Mouse (Mus musculus) brain, embryonic 18.5 days (tissue): Measurements from ENCODE around the gene Itgal.
"Not testable (repeated sequence)": the region's sequence is repeated elsewhere in the genome, so short reads cannot be mapped to it uniquely, and the experiment has no call there.

Source experiments
- DNase-seq: peaks from one replicate; pipeline ENCODE4 v3.0.0-alpha.2; 2012; ENCODE audit warnings: low read depth, low spot score

Gene Itgal

DNA sequence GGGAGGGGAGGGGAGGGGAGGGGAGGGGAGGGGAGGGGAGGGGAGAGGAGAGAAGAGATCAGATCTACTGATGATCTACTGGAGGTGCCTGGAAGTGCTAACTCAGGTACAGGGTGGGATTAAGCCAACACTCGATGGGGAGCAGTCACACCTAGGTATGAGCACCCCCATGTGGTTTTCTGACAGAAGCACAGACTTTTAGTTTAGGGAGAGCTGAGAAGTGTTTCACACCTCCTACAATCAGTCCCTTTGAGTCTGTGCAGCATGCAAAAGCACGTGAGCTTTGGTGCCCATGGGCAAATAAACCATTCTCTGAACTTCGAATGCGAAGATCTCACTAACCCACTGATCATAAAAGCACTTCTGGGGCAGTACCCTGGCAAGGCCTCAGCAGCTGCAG, 46.3 kb downstream of the Itgal start:
- no peak for DNase-seq

DNA sequence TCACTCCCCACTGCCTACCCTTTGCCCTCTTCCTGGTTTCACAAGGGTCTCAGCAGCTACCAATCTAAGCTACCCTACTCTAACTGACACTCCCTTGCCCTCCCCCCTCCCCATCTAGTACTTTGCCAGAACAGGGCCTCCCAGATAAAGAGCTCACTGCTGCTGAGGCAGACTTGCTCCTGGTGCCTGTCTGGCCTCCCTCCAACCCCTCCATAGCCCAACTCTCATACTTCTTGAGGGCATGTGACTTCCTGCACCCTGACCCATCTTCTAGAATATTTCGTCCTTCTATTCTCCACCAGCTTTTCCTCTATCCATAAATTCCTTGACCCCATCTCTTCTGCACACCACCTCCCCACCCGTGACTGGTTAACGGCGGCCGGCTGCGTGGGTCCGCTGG, 46.8 kb downstream of the Itgal start:
- DNase-seq, result no peak

- DNase-seq, result no peak
These were observed 47.4 kb downstream of the Itgal start for GRCm38 (mm10) chr7:127343351-127344019.

- no peak for DNase-seq
These were observed 48.3 kb downstream of the Itgal start for GRCm38 (mm10) chr7:127344371-127344770.

DNA sequence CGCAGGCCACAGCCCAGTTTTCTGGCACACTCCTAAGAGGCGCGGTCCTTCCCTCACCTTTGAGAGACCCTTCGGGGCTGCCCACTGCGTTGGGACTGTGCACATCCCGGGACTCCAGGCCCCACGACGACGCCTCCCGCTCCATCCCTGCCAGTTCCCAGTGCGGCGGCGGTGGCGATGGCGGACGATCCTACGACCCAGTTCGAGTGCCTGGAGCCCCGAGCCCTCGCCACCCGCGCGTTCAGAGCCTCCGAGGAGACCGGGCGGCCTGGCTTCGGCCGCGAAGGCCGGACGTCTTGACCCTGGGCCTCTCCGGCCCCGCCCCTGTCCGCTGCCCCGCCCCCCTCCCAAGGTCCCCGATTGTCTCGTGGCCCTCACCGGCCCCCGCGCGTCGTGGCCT, 49.0 kb downstream of the Itgal start:
- no peak for DNase-seq

GRCm38 (mm10) chr7:127345512-127346325, 49.7 kb downstream of the Itgal start, which contains the start of gene Zfp768:
Zfp768 (minus strand) TSS chr7:127345589.
- DNase-seq, result peak; percentile 70

DNA sequence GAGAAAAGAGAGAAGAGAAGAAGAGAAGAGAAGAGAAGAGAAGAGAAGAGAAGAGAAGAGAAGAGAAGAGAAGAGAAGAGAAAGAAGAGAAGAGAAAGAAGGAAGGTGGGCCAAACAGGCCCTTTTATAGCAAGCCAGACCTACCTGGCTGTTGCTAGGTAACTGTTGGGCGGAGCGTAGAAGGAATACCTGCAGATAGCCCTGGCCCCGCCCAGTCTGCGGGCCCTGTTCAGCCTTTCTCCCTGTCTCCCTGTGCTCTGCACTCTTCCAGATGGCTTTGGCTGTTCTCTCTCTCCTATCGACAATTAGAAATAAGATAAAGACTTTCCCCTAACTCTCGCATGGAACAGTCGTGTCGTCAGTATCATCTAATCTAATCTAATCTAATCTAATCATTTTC, 50.6 kb downstream of the Itgal start:
- no peak for DNase-seq

DNA sequence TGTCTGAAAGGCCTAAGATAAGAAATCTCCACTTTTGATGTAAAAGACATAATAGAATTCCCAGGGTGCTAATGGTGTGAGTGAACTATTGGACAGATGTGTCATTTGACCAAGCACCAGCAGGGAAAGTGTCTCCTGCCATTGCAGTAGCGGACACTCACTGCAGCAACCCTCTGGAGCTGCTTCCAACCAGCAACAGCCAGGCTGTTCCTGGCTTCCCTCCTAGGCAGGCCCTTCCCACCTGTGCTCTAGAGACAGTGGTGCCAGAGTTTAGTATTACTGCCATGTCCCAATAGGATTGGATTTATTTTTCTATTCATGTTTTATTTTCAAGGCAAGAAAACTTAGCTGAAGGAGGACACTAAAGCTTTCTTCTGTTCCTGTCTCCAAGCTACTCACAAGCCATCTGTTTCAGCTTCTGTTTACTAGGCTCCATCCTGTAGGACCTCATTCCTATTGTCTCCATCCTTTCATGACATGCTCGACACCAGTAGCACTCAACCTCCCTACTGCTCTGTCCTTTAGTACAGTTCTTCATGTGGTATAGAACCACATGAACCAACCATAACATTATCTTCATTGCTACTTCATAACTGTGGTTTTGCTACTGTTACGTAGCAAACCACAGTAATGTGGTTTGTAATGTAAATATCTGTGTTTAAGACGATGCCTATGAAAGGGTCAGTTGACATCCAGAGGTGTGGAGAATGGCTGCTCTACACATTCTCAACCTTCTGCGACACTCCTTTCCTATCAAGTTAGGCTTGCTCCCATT, 55.4 kb downstream of the Itgal start:
- no peak for DNase-seq

GRCm38 (mm10) chr7:127355796-127356195, 59.7 kb downstream of the Itgal start:
- DNase-seq, result no peak

- DNase-seq, result no peak
These were observed 61.8 kb downstream of the Itgal start for GRCm38 (mm10) chr7:127357871-127358270.

DNA sequence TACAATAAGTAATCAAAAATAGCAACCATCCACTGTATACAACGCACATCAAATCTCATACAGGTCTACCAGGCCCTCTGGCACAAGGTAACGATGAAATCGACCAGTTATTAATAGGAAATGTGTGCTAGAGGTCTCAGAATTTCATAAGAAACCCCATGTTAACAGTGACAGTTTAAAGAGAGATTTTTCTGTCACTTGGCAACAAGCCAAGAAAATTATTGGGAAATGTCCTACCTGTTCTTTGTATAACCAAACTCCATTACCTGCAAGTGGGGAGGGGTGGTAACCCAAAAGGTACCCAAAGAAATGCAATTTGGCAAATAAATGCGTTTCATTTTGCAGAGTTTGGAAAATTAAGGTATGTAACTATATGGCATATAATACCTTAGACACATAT, 62.4 kb downstream of the Itgal start:
- DNase-seq, result no peak

DNA sequence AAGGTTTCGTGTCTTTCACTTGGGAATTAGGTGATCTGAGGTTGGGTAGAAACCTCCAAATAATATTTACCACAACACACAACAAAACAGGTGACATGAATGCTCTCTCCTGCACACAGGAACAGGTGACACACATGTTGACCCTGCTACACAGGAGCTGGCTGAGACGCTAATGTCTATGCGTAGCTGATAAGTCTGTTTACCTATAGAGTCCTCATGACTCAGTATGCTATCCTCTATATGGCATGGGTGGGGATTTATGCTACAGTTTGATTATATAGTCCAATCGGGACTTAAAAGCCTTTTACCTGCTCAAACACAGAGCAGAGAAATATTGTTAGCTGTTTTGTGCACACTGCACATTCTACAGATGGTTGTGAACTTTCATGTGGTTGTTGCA, 64.2 kb downstream of the Itgal start:
- no peak for DNase-seq

- DNase-seq, result no peak
These were observed 65.4 kb downstream of the Itgal start for GRCm38 (mm10) chr7:127361449-127361848.

DNA sequence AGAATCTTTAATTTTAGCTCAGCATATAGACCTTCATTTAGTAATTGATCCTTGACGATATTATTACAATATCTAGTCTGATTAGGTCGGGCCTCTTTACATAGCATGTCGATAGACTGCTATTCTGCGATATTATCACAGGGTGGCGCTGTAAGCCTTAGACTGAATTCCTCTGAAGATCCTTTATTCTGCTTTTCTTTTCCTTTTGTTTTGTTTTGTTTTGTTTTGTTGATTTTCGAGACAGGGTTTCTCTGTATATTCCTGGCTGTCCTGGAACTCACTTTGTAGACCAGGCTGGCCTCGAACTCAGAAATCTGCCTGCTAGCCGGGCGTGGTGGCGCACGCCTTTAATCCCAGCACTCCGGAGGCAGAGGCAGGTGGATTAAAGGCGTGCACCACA, 66.4 kb downstream of the Itgal start:
- DNase-seq, result not testable (repeated sequence)

- no peak for DNase-seq
These were observed 67.4 kb downstream of the Itgal start for GRCm38 (mm10) chr7:127363475-127363921.

DNA sequence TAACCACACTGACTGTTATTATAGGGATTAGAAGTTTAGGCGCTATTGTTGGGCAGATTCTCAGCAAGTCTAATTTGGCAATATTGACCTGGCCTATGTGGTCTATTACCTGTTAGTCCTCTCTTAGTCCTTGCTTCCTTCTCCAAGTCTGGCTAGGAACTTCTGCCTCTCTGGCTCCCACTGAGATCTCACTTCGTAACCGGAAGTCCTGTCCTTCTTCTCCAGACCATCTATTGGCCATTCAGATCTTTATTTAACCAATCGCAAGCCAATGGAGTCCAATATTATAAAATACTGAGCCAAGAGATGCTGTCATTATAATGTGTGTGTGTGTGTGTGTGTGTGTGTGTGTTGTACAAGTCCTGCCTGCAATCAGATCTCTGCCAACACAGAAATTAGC, 68.1 kb downstream of the Itgal start:
- no peak for DNase-seq

- no peak for DNase-seq
These were observed 70.2 kb downstream of the Itgal start for GRCm38 (mm10) chr7:127366249-127366648.

- DNase-seq, result no peak
These were observed 75.2 kb downstream of the Itgal start for GRCm38 (mm10) chr7:127371213-127371612.

GRCm38 (mm10) chr7:127371870-127372269, 75.8 kb downstream of the Itgal start:
- DNase-seq, result not testable (repeated sequence)

DNA sequence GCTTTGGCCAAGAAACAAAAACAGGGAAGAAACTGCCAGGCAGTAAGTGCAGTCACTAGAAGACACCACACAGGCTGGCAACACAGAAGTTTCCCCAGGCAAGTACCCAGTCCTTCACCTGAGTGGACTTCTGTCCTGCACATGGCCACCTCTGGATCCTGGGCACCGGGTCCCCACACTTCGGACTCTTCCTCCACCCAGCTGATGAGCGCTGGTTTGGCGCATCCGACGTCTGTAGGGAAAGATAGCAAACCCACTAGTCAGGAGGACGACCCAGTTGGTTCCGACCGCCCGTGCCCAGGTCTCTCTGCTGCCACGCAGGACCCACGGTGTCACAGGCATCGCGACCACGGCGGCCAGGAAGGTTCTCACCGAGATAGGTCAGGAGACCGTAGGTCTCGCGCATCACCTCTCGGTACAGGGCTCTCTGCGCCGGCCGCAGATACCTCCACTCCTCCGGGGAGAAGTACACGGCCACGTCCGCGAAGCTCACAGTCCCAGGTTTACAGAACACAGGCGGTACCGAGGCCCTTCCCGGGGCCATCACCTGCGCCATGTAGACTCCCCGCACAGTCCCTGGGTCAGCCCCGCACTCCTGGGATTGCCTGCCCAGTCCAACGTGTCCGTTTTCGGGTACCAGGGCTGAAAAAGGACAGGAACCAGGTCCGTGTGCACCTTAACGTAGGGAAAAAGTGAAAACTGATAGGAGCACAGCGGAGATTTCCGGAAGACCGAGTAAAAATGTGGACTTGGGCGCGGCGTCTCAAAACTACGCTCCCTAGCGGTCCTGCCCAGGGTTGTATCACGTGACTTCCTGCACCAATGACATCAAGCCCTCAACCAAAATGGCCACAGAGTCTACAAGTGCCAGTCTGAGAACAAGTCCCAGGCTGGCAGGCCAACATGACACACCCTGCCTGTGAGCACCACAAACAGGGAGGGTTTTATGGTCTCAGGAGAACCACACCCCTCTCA, 79.5 kb downstream of the Itgal start, which contains the start of gene Zfp747:
TSS of gene Zfp747 (minus strand) at position 780 of the 975 bp plus-strand sequence.
- peak; percentile 78 for DNase-seq
